Mouse (Mus musculus) ovary, adult 10 weeks (tissue): Measurements from ENCODE around the gene 2900092C05Rik. TPM values are rescaled to one million over a fixed set of nuclear protein-coding genes. Genes with fewer than 3 reads are reported as not detected.

Source experiments
- polyA plus RNA-seq: library from polyadenylated mRNA; stranded (reverse); fragments of 350-450 nt; fragmentation: Illumina TruSeq; extraction: RNeasy Lipid Tissue Mini Kit (QIAGEN cat#74804); gene quantifications from one replicate; pipeline ENCODE4 v1.2.3, GENCODE M21; 2014

The 2900092C05Rik gene
- polyA plus RNA-seq = not detected

GRCm38 (mm10) chr7:12512217-12512616 is at the start of gene 2900092C05Rik:
Gene 2900092C05Rik, plus strand, starts transcription at chr7:12512517.

GRCm38 (mm10) chr7:12478158-12479008 is 33.9 kb upstream of the 2900092C05Rik start, which contains the start of gene Zfp606:
Gene Zfp606, plus strand, starts transcription at chr7:12478293.

Other genes with a start within 250 kb of the 2900092C05Rik start
- gene Vmn1r81, start 244.2 kb upstream of the 2900092C05Rik start, polyA plus RNA-seq = not detected
- not detected for gene Vmn1r82, start 212.1 kb upstream of the 2900092C05Rik start, polyA plus RNA-seq
- not detected for gene Vmn1r83, start 183.0 kb upstream of the 2900092C05Rik start, polyA plus RNA-seq
- gene Vmn1r84, start 143.2 kb upstream of the 2900092C05Rik start, polyA plus RNA-seq = not detected
- 5.0 TPM for gene Zfp551, start 89.8 kb upstream of the 2900092C05Rik start, polyA plus RNA-seq
- 79.2 TPM for gene Zfp606, start 34.2 kb upstream of the 2900092C05Rik start, polyA plus RNA-seq
- not detected for gene Vmn2r53, start 96.3 kb downstream of the 2900092C05Rik start, polyA plus RNA-seq
- gene Vmn2r54, start 127.8 kb downstream of the 2900092C05Rik start, polyA plus RNA-seq = not detected
- gene Vmn2r55, start 172.5 kb downstream of the 2900092C05Rik start, polyA plus RNA-seq = not detected
- gene Vmn2r56, start 222.5 kb downstream of the 2900092C05Rik start, polyA plus RNA-seq = not detected